Mouse (Mus musculus): Measurements from ENCODE around the gene Gm49318. TPM values are rescaled to one million over a fixed set of nuclear protein-coding genes. Genes with fewer than 3 reads are reported as not detected.

Gm49318 gene
- not detected in 2 replicates for polyA plus RNA-seq (2015; fragmentation: Nextera tagmentation; extraction: Ambion mirVana)

DNA sequence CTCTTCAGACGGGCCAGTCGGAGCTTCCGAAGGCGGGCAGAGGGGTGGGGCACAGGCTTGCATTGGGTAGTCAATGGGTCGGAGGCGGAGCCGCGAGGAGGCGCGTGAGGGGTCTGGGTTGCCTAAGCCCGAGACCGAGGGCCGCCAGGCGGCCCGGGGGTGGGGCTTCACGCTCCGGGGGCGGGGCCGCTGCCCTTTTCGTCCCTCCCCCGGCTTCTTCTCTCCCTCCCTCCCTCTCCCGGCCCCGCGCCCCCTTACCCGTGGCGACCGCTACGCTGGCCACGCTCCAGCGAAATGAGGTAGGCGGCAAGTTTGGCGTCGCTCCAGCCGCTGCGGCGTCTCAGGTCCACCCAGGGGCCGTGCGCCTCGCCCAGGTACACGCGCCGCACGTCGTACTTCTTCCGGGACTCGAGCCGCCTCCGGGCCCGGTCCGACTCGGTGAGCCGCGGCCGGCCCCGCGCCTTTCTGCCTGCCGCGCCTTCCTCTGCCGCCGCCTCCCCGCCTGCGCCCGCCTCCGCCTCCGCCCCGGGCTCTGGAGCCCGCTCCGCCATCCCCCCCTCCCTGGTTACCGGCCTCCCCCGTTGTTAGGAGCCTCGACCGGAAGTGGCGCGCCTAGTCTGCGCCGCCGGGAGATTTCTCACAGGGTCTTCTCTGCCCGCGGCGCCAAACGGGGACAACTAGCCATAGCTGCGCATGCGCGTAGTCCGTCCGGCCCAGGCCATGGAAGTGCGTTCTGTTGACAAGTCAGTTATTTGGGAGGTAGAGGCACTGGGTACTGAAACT lies at the start of gene Gm49318, which contains the start of gene Zfp653:
Gene Gm49318, minus strand, starts transcription at position 469 of the 783 bp plus-strand sequence.
Gene Zfp653, minus strand, starts transcription at position 586 of the 783 bp plus-strand sequence.
- Histone ChIP-seq H3K27ac (replicated peaks) (peak within 1 kb of the TSS; percentile 98), H3K36me3 (peaks cover 8% of the 10 kb centered on the region; the same call in 1 of the 2 replicates), H3K4me2 (peak within 1 kb of the TSS; percentile 59), H3K4me1 (replicated peaks) (peaks cover 23% of the 10 kb centered on the region), H3K27me3 (no peaks in the 10 kb centered on the region), H3K9ac (peak within 1 kb of the TSS; percentile 83), H3K4me3 (peak within 1 kb of the TSS; percentile 75), H3K9me3 (no peaks in the 10 kb centered on the region)
- ATAC-seq (ENCODE audit: low FRiP score, low read depth) = peak; percentile 97
- WGBS = under 1% methylated on average over 65 of the region's 87 CpGs

DNA sequence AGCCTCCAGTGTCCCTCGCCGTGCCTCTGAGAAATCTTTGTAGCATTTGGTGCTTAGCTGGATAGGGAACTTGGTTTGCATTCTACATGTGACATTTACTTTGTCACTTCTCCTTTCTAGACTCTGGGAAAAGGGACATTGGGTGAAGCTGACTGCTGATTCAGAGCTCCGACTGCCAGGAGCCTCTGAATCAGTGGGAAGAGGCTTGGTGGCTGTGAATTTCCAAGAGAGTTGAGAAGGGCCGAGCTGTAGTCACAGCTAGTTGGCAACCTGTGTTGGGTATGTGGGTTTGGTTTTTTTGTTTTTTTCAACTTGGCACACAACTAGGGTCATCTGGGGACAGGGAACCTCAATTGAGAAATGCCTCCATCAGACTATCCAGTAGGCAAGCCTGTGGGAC lies 48.5 kb upstream of the Gm49318 start:
- 89% methylated on average over 4 of the region's 4 CpGs for WGBS

DNA sequence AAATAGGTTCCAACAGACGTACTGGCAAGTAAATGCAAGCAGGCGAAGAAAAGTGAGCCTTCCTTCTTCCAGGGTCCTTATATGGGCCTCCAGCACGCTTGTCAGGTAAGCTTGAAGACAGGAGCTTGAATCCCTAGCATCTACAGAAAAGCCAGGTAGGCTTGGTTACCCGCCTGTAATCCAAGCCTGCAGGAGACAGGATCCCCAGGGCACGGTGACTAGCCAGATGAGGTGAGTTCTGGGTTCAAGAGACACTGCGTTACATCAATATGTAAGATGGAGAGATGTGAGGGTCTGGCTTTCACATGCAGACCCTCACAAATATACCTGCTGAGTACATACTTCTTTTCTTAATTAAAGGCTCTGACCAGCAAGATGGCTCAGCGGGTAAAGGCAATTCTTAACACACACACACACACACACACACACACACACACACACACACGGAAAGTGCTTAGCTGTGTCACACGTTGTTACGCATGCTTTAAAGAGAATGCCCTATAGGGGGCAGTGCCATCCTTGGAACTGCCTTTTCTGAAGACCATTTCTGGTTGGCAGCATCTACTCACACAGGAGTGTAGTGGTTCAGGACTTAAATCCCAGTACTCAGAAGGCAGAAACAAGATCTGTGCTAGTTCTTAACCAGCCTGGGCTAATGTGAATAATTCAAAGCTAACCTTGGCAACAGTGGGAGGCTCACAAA lies 46.8 kb upstream of the Gm49318 start:
- Histone ChIP-seq H3K36me3 (peaks cover 6% of the 10 kb centered on the region; the same call in 1 of the 2 replicates), H3K4me2 (peak overlapping the region; percentile 77), H3K27ac (replicated peaks) (0 out of 2 replicates have a peak overlapping the region, but pooled peaks have one; percentile 78), H3K9ac (peak overlapping the region; percentile 60), H3K4me3 (peak overlapping the region; percentile 52), H3K9me3 (no peaks in the 10 kb centered on the region), H3K4me1 (replicated peaks) (peaks cover 23% of the 10 kb centered on the region), H3K27me3 (no peaks in the 10 kb centered on the region)
- no peak for ATAC-seq (ENCODE audit: low FRiP score, low read depth)
- WGBS = 45% methylated on average over 10 of the region's 10 CpGs

More for the DNA sequence above, 48.5 kb upstream of the Gm49318 start:
- peaks cover 22% of the 10 kb centered on the region for H3K4me1 ChIP-seq (replicated peaks)
- ATAC-seq (ENCODE audit: low FRiP score, low read depth) = no peak
- H3K27me3 ChIP-seq = no peaks in the 10 kb centered on the region
- no peak overlapping the region for H3K4me2 ChIP-seq
- no peak overlapping the region for H3K4me3 ChIP-seq
- H3K9ac ChIP-seq = no peak overlapping the region
- no peaks in the 10 kb centered on the region for H3K9me3 ChIP-seq
- no peaks in the 10 kb centered on the region for H3K36me3 ChIP-seq
- no peak overlapping the region for H3K27ac ChIP-seq (replicated peaks)

- Histone ChIP-seq H3K9ac (peak within 1 kb of the TSS; percentile 62), H3K36me3 (peaks cover 16% of the 10 kb centered on the region), H3K4me1 (replicated peaks) (peaks cover 23% of the 10 kb centered on the region), H3K4me2 (peak within 1 kb of the TSS; percentile 77), H3K27me3 (no peaks in the 10 kb centered on the region), H3K27ac (replicated peaks) (peak within 1 kb of the TSS; percentile 78), H3K9me3 (no peaks in the 10 kb centered on the region), H3K4me3 (peak within 1 kb of the TSS; percentile 52)
- ATAC-seq (ENCODE audit: low FRiP score, low read depth) = peak; percentile 97
- WGBS = under 1% methylated on average over 44 of the region's 52 CpGs
Measured at GRCm38 (mm10) chr9:22116740-22117426, 45.8 kb upstream of the Gm49318 start, which contains the start of gene Elof1. TSS of gene Elof1 (minus strand) at chr9:22117172.

DNA sequence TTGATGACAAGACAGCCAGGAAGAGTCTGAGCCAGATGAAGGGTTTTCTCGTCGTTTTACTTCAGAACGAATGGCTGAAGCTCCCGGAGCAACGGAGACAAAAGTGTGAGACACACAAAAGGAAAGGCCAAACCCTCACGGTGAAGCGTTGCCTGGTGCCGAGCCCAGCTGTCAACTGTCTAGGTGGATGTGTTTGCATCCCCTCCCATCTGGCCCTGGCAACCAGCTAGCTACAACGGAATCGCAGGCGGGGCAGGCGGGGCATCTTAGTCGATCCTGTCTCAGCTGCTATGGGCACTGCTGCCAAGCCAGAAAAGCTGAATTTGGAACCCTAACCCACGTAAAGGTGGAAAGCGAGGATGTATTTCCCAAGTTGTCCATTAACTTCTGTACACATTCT lies 45.0 kb upstream of the Gm49318 start:
- no peak for ATAC-seq (ENCODE audit: low FRiP score, low read depth)
- Histone ChIP-seq H3K9me3 (no peaks in the 10 kb centered on the region), H3K4me1 (replicated peaks) (peaks cover 23% of the 10 kb centered on the region), H3K9ac (peak overlapping the region; percentile 62), H3K4me2 (peak overlapping the region; percentile 77), H3K27me3 (no peaks in the 10 kb centered on the region), H3K4me3 (peak overlapping the region; percentile 52), H3K36me3 (peaks cover 18% of the 10 kb centered on the region), H3K27ac (replicated peaks) (no peak overlapping the region)
- 11% methylated on average over 15 of the region's 15 CpGs for WGBS

GRCm38 (mm10) chr9:22115635-22116034 lies 44.6 kb upstream of the Gm49318 start:
- no peak for ATAC-seq (ENCODE audit: low FRiP score, low read depth)
- Histone ChIP-seq H3K27me3 (no peaks in the 10 kb centered on the region), H3K9me3 (no peaks in the 10 kb centered on the region), H3K4me2 (peak overlapping the region; percentile 77), H3K4me1 (replicated peaks) (peaks cover 23% of the 10 kb centered on the region), H3K27ac (replicated peaks) (no peak overlapping the region), H3K4me3 (peak overlapping the region; percentile 52), H3K9ac (peak overlapping the region; percentile 62; the same call in 1 of the 2 replicates), H3K36me3 (peaks cover 21% of the 10 kb centered on the region)
- WGBS = 80% methylated on average over 4 of the region's 4 CpGs

DNA sequence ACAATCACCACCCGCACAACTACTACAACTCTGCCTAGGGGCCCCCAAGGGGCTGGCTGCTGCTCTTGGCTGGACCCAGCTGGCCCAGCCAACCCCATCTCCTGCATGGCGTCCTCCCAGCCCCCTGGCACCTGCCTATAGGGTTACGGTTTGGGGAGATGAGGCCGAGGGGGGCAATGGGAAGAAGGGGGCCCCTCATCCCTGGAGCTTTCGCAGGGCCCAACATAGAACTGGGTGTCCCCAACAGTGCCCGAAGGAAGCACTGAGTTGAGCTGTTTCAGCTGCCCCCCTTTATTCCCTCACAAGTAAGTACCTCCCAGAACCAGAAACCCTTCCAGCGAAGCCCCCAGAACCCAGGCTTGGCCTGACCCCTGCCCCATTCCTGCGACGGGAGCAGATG lies 37.1 kb upstream of the Gm49318 start:
- Histone ChIP-seq H3K27me3 (no peaks in the 10 kb centered on the region), H3K9me3 (no peaks in the 10 kb centered on the region), H3K36me3 (peaks cover 18% of the 10 kb centered on the region), H3K27ac (replicated peaks) (no peak overlapping the region), H3K4me3 (no peak overlapping the region), H3K9ac (no peak overlapping the region), H3K4me1 (replicated peaks) (no peaks in the 10 kb centered on the region), H3K4me2 (no peak overlapping the region)
- ATAC-seq (ENCODE audit: low FRiP score, low read depth) = peak; percentile 12; the same call in 1 of the 2 replicates
- WGBS = 95% methylated on average over 9 of the region's 9 CpGs

DNA sequence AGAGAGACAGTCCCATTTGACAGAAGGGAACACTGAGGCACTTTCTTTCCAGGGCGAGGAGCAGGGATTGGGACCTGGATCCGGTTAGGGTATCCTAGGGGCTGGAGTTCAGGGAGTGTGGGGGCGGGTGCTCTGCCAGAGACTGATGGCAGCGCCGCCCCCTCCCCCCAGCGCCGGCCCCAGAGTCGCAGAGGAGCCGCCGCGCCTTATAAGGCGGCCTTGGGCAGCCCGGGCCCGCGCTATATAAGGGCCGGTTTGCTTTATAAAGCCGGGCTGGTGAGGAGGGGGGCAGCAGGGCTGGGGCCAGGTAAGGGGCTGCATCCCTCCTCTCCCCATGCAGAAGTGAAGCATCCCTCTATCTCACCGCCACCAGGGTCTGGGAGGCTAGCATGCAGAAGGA lies 28.9 kb upstream of the Gm49318 start:
- Histone ChIP-seq H3K36me3 (no peaks in the 10 kb centered on the region), H3K27ac (replicated peaks) (no peak overlapping the region), H3K4me2 (no peak overlapping the region), H3K9ac (no peak overlapping the region), H3K4me1 (replicated peaks) (no peaks in the 10 kb centered on the region; the same call in 1 of the 2 replicates), H3K4me3 (no peak overlapping the region), H3K27me3 (peaks cover 33% of the 10 kb centered on the region), H3K9me3 (no peaks in the 10 kb centered on the region)
- ATAC-seq (ENCODE audit: low FRiP score, low read depth) = no peak
- WGBS = 6% methylated on average over 18 of the region's 18 CpGs

DNA sequence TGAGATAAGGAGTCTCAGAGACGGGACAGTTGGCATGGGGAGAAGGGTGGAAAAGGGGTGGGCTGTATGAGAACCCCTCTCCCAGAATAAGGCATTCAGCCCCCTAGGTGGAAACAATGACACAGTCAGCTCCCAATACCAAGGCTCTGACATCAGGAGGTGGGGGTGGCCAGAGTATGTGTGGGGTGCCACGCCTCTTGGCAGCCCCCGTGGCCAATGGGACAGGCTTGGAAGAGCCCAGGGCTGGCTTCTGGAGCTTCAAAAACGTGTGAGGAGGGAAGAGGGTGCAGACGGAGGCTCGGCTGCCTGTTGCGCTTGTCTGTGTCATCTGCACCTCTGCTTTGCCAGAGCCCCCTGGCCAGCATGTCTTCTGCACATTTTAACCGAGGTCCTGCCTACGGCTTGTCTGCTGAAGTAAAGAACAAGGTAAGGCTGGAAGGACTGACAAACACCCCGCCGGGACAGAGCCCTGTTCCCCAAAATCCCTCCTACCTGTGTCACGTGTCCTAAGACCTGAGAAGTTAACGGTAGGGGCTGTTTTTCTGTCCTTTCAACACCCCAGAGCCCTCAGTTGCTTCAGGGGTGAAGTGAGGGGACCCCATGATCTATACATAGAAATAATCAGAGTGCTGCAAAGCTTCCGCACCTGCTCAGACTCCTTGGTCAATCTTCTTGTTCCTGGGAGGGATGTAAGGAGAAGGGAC lies 28.1 kb upstream of the Gm49318 start, which contains the start of gene Cnn1:
Gene Cnn1, plus strand, starts transcription at position 224 of the 704 bp plus-strand sequence.
- no peak for ATAC-seq (ENCODE audit: low FRiP score, low read depth)
- H3K9me3 ChIP-seq = no peaks in the 10 kb centered on the region
- no peak within 1 kb of the TSS for H3K9ac ChIP-seq
- no peak within 1 kb of the TSS for H3K27ac ChIP-seq (replicated peaks)
- no peaks in the 10 kb centered on the region for H3K36me3 ChIP-seq
- H3K27me3 ChIP-seq = peaks cover 33% of the 10 kb centered on the region
- H3K4me1 ChIP-seq (replicated peaks) = no peaks in the 10 kb centered on the region; the same call in 1 of the 2 replicates
- 7% methylated on average over 14 of the region's 14 CpGs for WGBS
- no peak within 1 kb of the TSS for H3K4me3 ChIP-seq
- no peak within 1 kb of the TSS for H3K4me2 ChIP-seq

- Histone ChIP-seq H3K4me1 (replicated peaks) (no peaks in the 10 kb centered on the region; the same call in 1 of the 2 replicates), H3K4me3 (peak overlapping the region; percentile 28), H3K9me3 (no peaks in the 10 kb centered on the region), H3K27ac (replicated peaks) (no peak overlapping the region), H3K27me3 (peaks cover 32% of the 10 kb centered on the region), H3K9ac (peak overlapping the region; percentile 15; the same call in 1 of the 2 replicates), H3K4me2 (peak overlapping the region; percentile 55), H3K36me3 (no peaks in the 10 kb centered on the region)
- ATAC-seq (ENCODE audit: low FRiP score, low read depth) = peak; percentile 54; the same call in 1 of the 2 replicates
- WGBS = 3% methylated on average over 24 of the region's 24 CpGs
Measured at GRCm38 (mm10) chr9:22095854-22096307, 24.8 kb upstream of the Gm49318 start.

DNA sequence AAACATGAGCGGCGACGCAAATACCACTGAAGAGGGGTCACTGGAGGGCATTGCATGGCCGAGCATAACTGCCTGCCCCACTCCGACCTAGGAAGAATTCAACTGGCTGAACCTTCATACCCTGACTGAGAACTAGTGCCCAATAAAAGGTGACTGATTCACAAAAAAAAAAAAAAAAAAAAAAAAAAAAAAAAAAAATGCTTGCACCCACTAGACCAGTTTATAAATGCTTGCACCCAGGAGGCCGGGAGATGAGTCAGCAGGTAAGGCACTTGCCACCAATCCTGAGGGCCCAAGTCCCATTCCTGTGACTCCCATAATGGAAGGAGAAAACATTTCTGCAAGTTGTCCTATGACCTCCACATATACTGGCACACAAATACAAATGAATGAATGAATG lies 21.7 kb upstream of the Gm49318 start:
- Histone ChIP-seq H3K36me3 (no peaks in the 10 kb centered on the region), H3K27me3 (peaks cover 5% of the 10 kb centered on the region; the same call in 1 of the 2 replicates), H3K27ac (replicated peaks) (no peak overlapping the region), H3K4me3 (no peak overlapping the region), H3K4me1 (replicated peaks) (no peaks in the 10 kb centered on the region; the same call in 1 of the 2 replicates), H3K9me3 (no peaks in the 10 kb centered on the region), H3K9ac (no peak overlapping the region), H3K4me2 (no peak overlapping the region)
- 92% methylated on average over 6 of the region's 6 CpGs for WGBS
- no peak for ATAC-seq (ENCODE audit: low FRiP score, low read depth)
